Mouse (Mus musculus): ENCODE data around the gene Col7a1.

- TF ChIP-seq CTCF (IDR thresholded peaks at IDR 0.05; ENCODE audit: low read depth) (no peak), EP300 (optimal IDR thresholded peaks at IDR 0.05) (no peak)
These were observed 63.7 kb downstream of the Col7a1 start for GRCm38 (mm10) chr9:109016973-109017604.
